Mouse (Mus musculus) stomach, embryonic 14.5 days (tissue): ENCODE results near the gene S100a3. TPM values are rescaled to one million over a fixed set of nuclear protein-coding genes. Genes with fewer than 3 reads are reported as not detected.
A peak's percentile ranks its signal among the peaks of the same experiment; 100 is the strongest.

Experiments used
- ATAC-seq: fragments of 200-750 bp; cut with Nextera tagmentation; 2 replicates; pipeline ENCODE4 v1.8.0; 2017; ENCODE audit warnings: low read depth, moderate TSS enrichment; ENCODE audit not compliant: insufficient number of reproducible peaks, insufficient read depth, low FRiP score
- H3K27ac ChIP-seq: fragments of 300-500 bp; sonication (generic); 2 replicates; pipeline ENCODE4 v1.5.1; 2014; ENCODE audit warnings: mild to moderate bottlenecking, low read length, moderate library complexity, mixed read lengths
- H3K27me3 ChIP-seq: fragments of 300-500 bp; sonication (generic); 2 replicates; pipeline ENCODE4 v1.6.1; 2014; ENCODE audit warnings: low read length, control low read depth, mixed read lengths; ENCODE audit not compliant: control insufficient read depth, insufficient read depth
- H3K36me3 ChIP-seq: fragments of 300-500 bp; sonication (generic); 2 replicates; pipeline ENCODE4 v1.6.1; 2014; ENCODE audit warnings: mild to moderate bottlenecking, control low read depth, low read length, moderate library complexity, mixed read lengths; ENCODE audit not compliant: control insufficient read depth, insufficient read depth
- H3K4me1 ChIP-seq: fragments of 300-500 bp; sonication (generic); 2 replicates; pipeline ENCODE4 v1.6.1; 2014; ENCODE audit warnings: low read length, control low read depth, mixed read lengths; ENCODE audit not compliant: control insufficient read depth, insufficient read depth
- H3K4me2 ChIP-seq: fragments of 300-500 bp; sonication (generic); replicated peaks from 2 replicates; pipeline ENCODE4 v1.6.1; 2014; ENCODE audit warnings: low read depth, low read length, control low read depth
- H3K4me3 ChIP-seq: fragments of 300-500 bp; sonication (generic); 2 replicates; pipeline ENCODE4 v1.5.1; 2014; ENCODE audit warnings: low read depth, low read length, control low read depth
- H3K9ac ChIP-seq: fragments of 300-500 bp; sonication (generic); replicated peaks from 2 replicates; pipeline ENCODE4 v1.6.1; 2014; ENCODE audit warnings: low read depth, mild to moderate bottlenecking, control low read depth, low read length, moderate library complexity, mixed read lengths
- H3K9me3 ChIP-seq: fragments of 300-500 bp; sonication (generic); 2 replicates; pipeline ENCODE4 v1.6.1; 2016; ENCODE audit warnings: low read depth, low read length, control low read depth; ENCODE audit not compliant: control insufficient read depth
- WGBS: fragments of 180-500 bp; shearing (Covaris S2); extraction: QIAGEN DNeasy Blood & Tissue Kit; methylation state at CpG from one replicate; pipeline ENCODE4 v1.1.7; 2014; 5-methylcytosine and 5-hydroxymethylcytosine counted together
- polyA plus RNA-seq: library from polyadenylated mRNA; unstranded; fragments of >200 nt; fragmentation: Nextera tagmentation; extraction: Ambion mirVana; gene quantifications from 2 replicates; pipeline ENCODE4 v1.2.1, GENCODE M21; 2014

S100a3 gene
- polyA plus RNA-seq, 1 experiment from 2014 or later: 0.42 TPM

DNA sequence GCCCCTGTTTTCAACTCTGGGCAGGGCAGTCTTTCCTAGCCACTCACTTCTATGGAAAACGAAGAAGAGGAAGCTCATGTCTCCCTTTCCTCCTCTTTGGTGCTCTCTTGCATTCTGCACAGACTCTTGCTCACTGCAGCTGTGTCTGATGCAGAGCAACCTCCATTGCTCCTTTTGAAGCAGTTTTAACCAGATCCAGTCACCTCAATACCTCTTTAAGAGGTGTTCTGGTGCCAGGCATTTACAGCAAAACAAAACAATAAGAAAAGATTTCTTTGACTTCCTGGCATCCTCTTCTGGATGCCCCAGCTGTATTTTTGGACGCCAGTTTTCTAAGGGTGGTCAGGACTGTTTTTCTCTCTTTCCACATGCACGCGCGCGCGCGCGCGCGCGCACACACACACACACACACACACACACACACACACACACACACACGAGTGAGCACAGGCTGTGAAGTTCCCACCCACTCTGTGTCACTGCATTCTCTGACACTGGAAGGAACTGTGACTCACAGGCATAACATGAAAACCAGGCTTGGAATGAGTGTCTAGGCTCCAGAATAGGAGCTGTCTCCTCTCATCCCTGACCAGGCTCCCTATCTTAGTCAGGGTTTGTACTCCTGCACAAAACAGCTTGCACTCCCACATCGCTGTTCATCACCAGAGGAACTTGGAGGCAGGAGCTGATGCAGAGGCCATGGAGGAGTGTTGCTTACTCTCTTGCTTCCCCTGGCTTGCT lies 27.2 kb downstream of the S100a3 start:
- Histone ChIP-seq H3K27me3 (no peaks in the 10 kb centered on the region), H3K9me3 (no peaks in the 10 kb centered on the region), H3K4me2 (no peak overlapping the region), H3K27ac (peak overlapping the region; percentile 62), H3K4me1 (no peaks in the 10 kb centered on the region), H3K9ac (no peak overlapping the region), H3K36me3 (no peaks in the 10 kb centered on the region), H3K4me3 (no peak overlapping the region)
- ATAC-seq: no peak
- 88% methylated on average over 14 of the region's 14 CpGs for WGBS

- no peaks in the 10 kb centered on the region for H3K36me3 ChIP-seq
- H3K4me3 ChIP-seq: no peak overlapping the region
- 76% methylated on average over 6 of the region's 6 CpGs for WGBS
- H3K27me3 ChIP-seq: no peaks in the 10 kb centered on the region
- no peaks in the 10 kb centered on the region for H3K4me1 ChIP-seq
- no peaks in the 10 kb centered on the region for H3K9me3 ChIP-seq
- no peak overlapping the region for H3K4me2 ChIP-seq
- ATAC-seq: no peak
- H3K27ac ChIP-seq: no peak overlapping the region
- no peak overlapping the region for H3K9ac ChIP-seq
These were observed 29.0 kb downstream of the S100a3 start for GRCm38 (mm10) chr3:90589390-90589789.

GRCm38 (mm10) chr3:90589947-90590346 lies 29.6 kb downstream of the S100a3 start, which contains the start of gene S100a2:
Gene S100a2 (plus strand): TSS chr3:90590247.
- H3K36me3 ChIP-seq: no peaks in the 10 kb centered on the region
- no peaks in the 10 kb centered on the region for H3K4me1 ChIP-seq
- no peak within 1 kb of the TSS for H3K4me2 ChIP-seq
- no peak for ATAC-seq
- no peak within 1 kb of the TSS for H3K9ac ChIP-seq
- no peaks in the 10 kb centered on the region for H3K9me3 ChIP-seq
- 85% methylated on average over 8 of the region's 8 CpGs for WGBS
- no peaks in the 10 kb centered on the region for H3K27me3 ChIP-seq
- H3K27ac ChIP-seq: no peak within 1 kb of the TSS
- no peak within 1 kb of the TSS for H3K4me3 ChIP-seq

DNA sequence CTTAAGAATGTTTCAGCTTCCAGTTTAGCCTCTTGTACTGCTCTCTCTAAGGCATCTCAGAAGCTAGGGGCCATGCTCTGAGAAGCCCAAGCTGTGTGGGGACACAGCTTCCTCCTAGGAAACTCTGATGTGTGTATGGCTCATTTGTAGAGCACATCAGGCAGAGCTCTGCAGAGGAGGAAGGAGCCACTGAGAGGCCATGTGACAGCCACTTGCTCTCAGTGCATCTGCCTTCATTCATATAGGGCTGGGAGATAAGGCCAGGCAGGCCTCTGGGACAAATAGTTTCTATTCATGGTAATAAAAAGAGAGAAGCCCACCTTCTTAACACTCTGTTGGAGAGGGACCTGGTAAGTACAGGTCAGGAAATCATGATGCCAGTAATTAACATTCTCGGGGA lies 34.1 kb downstream of the S100a3 start:
- Histone ChIP-seq H3K4me1 (no peaks in the 10 kb centered on the region), H3K27me3 (no peaks in the 10 kb centered on the region), H3K36me3 (no peaks in the 10 kb centered on the region), H3K27ac (no peak overlapping the region), H3K9ac (no peak overlapping the region), H3K4me3 (no peak overlapping the region), H3K9me3 (no peaks in the 10 kb centered on the region), H3K4me2 (no peak overlapping the region)
- 68% methylated on average over 1 of the region's 1 CpGs for WGBS
- ATAC-seq: no peak

- H3K9me3 ChIP-seq: no peaks in the 10 kb centered on the region
- no peak for ATAC-seq
- no peak overlapping the region for H3K4me3 ChIP-seq
- H3K4me2 ChIP-seq: no peak overlapping the region
- no peak overlapping the region for H3K27ac ChIP-seq
- no peaks in the 10 kb centered on the region for H3K27me3 ChIP-seq
- no peaks in the 10 kb centered on the region for H3K4me1 ChIP-seq
- no peak overlapping the region for H3K9ac ChIP-seq
- 61% methylated on average over 5 of the region's 5 CpGs for WGBS
- no peaks in the 10 kb centered on the region for H3K36me3 ChIP-seq
These were observed 35.2 kb downstream of the S100a3 start for GRCm38 (mm10) chr3:90595556-90595955.

GRCm38 (mm10) chr3:90596810-90597209 lies 36.4 kb downstream of the S100a3 start:
- no peak for ATAC-seq

DNA sequence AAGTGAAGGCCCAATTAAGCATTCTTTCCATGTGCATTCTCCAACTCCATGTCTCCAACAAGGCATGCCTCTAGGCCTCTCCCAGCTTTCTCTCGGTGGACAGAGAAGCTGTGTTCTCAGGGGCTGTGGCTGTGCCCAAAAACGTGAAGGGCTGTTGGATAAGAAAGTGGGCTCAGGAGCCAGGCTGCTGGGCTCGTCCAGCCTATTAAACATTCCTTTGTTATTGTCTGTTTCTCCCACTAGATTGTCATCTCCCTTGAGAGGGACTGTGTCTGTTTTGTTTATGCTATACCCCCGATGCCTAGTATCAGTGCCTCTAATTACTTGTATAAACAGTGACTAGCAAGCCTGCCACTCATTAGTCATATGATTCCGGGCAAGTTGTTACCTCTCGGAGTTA lies 37.4 kb downstream of the S100a3 start:
- ATAC-seq: no peak
- Histone ChIP-seq H3K9ac (no peak overlapping the region), H3K4me3 (no peak overlapping the region), H3K9me3 (no peaks in the 10 kb centered on the region), H3K27me3 (no peaks in the 10 kb centered on the region), H3K36me3 (no peaks in the 10 kb centered on the region), H3K4me2 (no peak overlapping the region), H3K27ac (no peak overlapping the region), H3K4me1 (no peaks in the 10 kb centered on the region; the same call in 1 of the 2 replicates)
- WGBS: 29% methylated on average over 6 of the region's 6 CpGs

More at GRCm38 (mm10) chr3:90596810-90597209, 36.4 kb downstream of the S100a3 start:
- H3K9ac ChIP-seq: no peak overlapping the region
- H3K27ac ChIP-seq: no peak overlapping the region
- no peaks in the 10 kb centered on the region for H3K9me3 ChIP-seq
- H3K36me3 ChIP-seq: no peaks in the 10 kb centered on the region
- H3K4me3 ChIP-seq: no peak overlapping the region
- H3K27me3 ChIP-seq: no peaks in the 10 kb centered on the region
- H3K4me1 ChIP-seq: no peaks in the 10 kb centered on the region; the same call in 1 of the 2 replicates
- WGBS: 94% methylated on average over 6 of the region's 6 CpGs
- H3K4me2 ChIP-seq: no peak overlapping the region

DNA sequence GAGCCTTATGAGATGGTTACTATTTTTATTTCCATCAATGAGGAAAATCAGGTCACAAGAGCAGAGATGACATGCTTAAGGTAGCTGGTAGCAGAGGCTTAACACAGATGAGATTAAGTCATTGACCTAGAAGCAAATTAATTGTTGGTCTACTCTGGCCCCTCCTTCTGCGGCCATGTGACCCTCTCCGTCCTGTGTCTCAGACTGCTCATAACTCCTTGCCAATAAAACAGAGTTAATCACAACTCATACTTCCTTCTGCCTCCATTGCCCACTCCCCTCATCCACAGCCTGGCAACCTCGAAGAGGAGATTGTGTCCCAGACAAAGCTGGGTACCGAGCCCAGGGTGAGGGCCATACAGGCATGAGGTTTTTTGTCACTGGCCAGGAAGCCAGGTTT lies 37.8 kb downstream of the S100a3 start:
- Histone ChIP-seq H3K36me3 (no peaks in the 10 kb centered on the region), H3K27ac (no peak overlapping the region), H3K9me3 (no peaks in the 10 kb centered on the region), H3K4me1 (peaks cover 2% of the 10 kb centered on the region; the same call in 1 of the 2 replicates), H3K4me2 (no peak overlapping the region), H3K27me3 (no peaks in the 10 kb centered on the region), H3K9ac (no peak overlapping the region), H3K4me3 (no peak overlapping the region)
- 72% methylated on average over 4 of the region's 4 CpGs for WGBS
- no peak for ATAC-seq

DNA sequence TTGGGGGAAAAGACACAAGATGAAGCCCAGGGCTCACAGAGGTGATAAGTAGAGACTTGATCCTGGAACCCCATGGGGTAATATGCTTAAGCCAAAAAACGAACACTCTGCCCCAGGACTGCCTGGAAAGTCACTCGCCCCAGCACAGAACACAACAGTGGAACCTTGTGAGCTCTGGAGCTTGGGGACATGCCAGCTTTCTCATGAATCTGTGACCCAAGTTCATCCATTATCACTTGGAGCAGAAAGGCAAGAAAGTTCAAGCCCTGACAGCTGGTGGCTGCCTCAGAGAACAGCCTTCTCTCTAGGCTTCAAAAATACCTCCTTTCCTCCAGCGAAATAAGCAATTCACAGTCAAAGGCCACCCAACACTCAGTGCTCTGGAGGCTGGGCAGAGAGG lies 39.0 kb downstream of the S100a3 start:
- Histone ChIP-seq H3K36me3 (no peaks in the 10 kb centered on the region), H3K27me3 (no peaks in the 10 kb centered on the region), H3K27ac (no peak overlapping the region), H3K9ac (no peak overlapping the region), H3K4me3 (no peak overlapping the region), H3K4me2 (no peak overlapping the region), H3K4me1 (peaks cover 10% of the 10 kb centered on the region), H3K9me3 (no peaks in the 10 kb centered on the region)
- ATAC-seq: no peak
- 72% methylated on average over 3 of the region's 3 CpGs for WGBS
